Mouse (Mus musculus) C2C12 (cell line): Measurements from ENCODE around the gene Gm37240. TPM values are rescaled to one million over a fixed set of nuclear protein-coding genes. Genes with fewer than 3 reads are reported as not detected.
"Not testable (repeated sequence)": the region's sequence is repeated elsewhere in the genome, so short reads cannot be mapped to it uniquely, and the experiment has no call there.

Experiments used
- H3K27me3 ChIP-seq: one replicate; pipeline ENCODE4 v1.6.1; 2011; ENCODE audit not compliant: control insufficient read depth, insufficient read depth, insufficient read length
- H3K36me3 ChIP-seq: one replicate; pipeline ENCODE4 v1.6.1; 2011; ENCODE audit not compliant: control insufficient read depth, insufficient read depth
- H3K4me3 ChIP-seq: one replicate; pipeline ENCODE4 v1.5.1; 2011; ENCODE audit warnings: mild to moderate bottlenecking, control low read depth; ENCODE audit not compliant: poor library complexity, insufficient read depth, severe bottlenecking
- H3K79me2 ChIP-seq: one replicate; pipeline ENCODE4 v1.6.1; 2011; ENCODE audit not compliant: control insufficient read depth, insufficient read depth
- H3K79me3 ChIP-seq: one replicate; pipeline ENCODE4 v1.6.1; 2011; ENCODE audit warnings: low read depth, control low read depth
- H3ac ChIP-seq: one replicate; pipeline ENCODE3; 2011; ENCODE audit warnings: low read depth; ENCODE audit not compliant: control insufficient read depth, insufficient read length
- CEBPB ChIP-seq: IDR thresholded peaks from one replicate; pipeline ENCODE4 v1.6.1; 2011; ENCODE audit warnings: low read depth, mild to moderate bottlenecking, control low read depth, moderate library complexity
- CTCF ChIP-seq: IDR thresholded peaks from one replicate; pipeline ENCODE4 v1.5.1; 2011; ENCODE audit not compliant: control insufficient read depth, insufficient read depth, insufficient read length
- FOSL1 ChIP-seq: IDR thresholded peaks from one replicate; pipeline ENCODE4 v1.8.0; 2011; ENCODE audit warnings: mild to moderate bottlenecking, low read length; ENCODE audit not compliant: poor library complexity, insufficient read depth, severe bottlenecking
- MAX ChIP-seq: IDR thresholded peaks from one replicate; pipeline ENCODE4 v1.6.1; 2011; ENCODE audit warnings: mild to moderate bottlenecking, control low read depth
- MYOD1 ChIP-seq: IDR thresholded peaks from one replicate; pipeline ENCODE4 v1.6.1; 2011; ENCODE audit warnings: low read depth; ENCODE audit not compliant: control insufficient read depth, insufficient read length
- MYOG ChIP-seq: IDR thresholded peaks from one replicate; pipeline ENCODE4 v1.6.1; 2011; ENCODE audit not compliant: control insufficient read depth, insufficient read length; ENCODE audit errors: extremely low read depth
- USF1 ChIP-seq: IDR thresholded peaks from one replicate; pipeline ENCODE4 v1.6.1; 2011; ENCODE audit warnings: low read depth, mild to moderate bottlenecking, control low read depth, moderate library complexity
- polyA plus RNA-seq: library from polyadenylated mRNA; unstranded; fragments of >200 nt; fragmentation: generic; extraction: Trizol; gene quantifications from one replicate; pipeline ENCODE4 v1.2.1, GENCODE M21; 2012; ENCODE audit warnings: missing spikeins

Gene Gm37240
- polyA plus RNA-seq, 1 experiment: 7.3 TPM

DNA sequence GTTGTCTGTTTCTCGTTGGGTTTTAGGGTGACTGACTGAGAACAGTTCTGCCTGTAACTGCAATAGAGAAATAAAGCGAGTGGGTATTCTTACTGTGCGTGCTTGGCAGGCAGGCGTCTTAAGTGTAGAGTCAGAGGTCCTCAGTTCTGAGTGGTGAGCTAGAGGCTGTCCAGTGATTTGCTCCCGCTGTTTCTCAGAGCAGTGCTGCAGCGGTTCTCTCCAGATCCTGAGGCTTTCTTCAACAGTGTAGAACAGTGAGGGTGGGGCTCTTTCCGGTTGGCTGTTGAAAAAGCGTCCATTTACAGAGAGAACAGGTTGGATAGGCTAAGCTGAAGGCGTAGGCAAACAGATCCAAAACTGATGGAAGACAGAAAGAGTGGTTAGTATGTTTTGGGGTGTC lies 1012.0 kb downstream of the Gm37240 start:
- TF ChIP-seq MYOD1 (no peak), USF1 (no peak), MAX (no peak), CTCF (no peak), FOSL1 (no peak), MYOG (no peak), CEBPB (no peak)
- Histone ChIP-seq H3K27me3 (no peaks in the 10 kb centered on the region), H3K4me3 (no peak overlapping the region), H3K36me3 (no peaks in the 10 kb centered on the region), H3ac (no peak overlapping the region), H3K79me2 (no peaks in the 10 kb centered on the region), H3K79me3 (peaks cover 6% of the 10 kb centered on the region)

- no peak overlapping the region for H3K4me3 ChIP-seq
- no peak for TF ChIP-seq CTCF
- H3K27me3 ChIP-seq: no peaks in the 10 kb centered on the region
- no peak overlapping the region for H3ac ChIP-seq
- H3K79me2 ChIP-seq: no peaks in the 10 kb centered on the region
- H3K36me3 ChIP-seq: no peaks in the 10 kb centered on the region
- H3K79me3 ChIP-seq: no peaks in the 10 kb centered on the region
These were observed 1017.2 kb downstream of the Gm37240 start for GRCm38 (mm10) chr3:84870126-84870525.

DNA sequence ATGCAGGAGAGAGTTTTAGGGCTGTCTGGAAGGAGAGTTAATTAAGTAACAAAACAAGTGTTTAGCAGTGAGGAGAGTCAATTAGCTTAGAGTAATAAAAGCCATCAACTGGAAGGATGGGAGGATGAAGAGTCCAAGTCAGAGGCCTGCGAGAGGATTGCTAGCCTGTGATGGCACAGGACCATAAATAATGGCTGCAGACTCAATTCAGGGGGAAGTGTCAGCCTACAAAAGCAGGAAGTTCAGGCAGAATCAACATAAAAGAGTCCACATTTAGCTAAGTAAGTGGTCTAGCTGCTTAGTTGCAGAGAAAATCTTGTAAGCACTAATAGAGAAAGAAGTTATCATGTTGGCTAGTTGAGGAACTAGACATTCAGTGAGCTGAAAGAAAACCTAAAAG lies 1019.3 kb downstream of the Gm37240 start:
- no peak overlapping the region for H3K4me3 ChIP-seq
- H3K79me2 ChIP-seq: no peaks in the 10 kb centered on the region
- H3ac ChIP-seq: no peak overlapping the region
- H3K79me3 ChIP-seq: no peaks in the 10 kb centered on the region
- no peaks in the 10 kb centered on the region for H3K36me3 ChIP-seq
- no peaks in the 10 kb centered on the region for H3K27me3 ChIP-seq
- TF ChIP-seq CEBPB (no peak), MAX (no peak), FOSL1 (no peak), USF1 (no peak), CTCF (no peak), MYOG (no peak), MYOD1 (no peak)

DNA sequence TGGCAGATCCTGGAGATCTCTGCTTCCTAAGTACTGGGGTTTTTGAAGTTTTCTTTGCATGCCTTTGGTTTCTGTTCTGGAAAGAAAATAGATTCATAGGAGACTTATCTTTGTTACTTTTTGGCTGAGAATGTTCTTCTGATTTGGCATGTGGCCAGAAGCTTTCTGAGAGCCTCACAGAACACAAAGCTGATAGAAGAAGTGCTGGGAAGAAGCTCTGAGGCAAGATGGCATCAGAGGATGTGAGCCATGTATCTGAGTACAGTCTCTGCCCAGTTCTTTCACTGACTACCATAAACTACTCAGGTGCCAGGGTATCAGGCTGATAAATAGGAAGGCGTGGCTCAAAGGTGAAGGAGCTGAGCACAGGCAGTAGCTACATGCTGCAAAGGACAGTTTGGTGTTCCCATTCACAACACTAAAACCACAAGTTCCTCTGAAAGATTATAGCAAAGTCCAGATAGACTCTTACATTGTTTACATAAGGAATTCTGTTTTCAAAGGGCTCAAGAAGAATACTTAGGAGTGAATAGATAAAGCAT lies 1019.8 kb downstream of the Gm37240 start:
- TF ChIP-seq MYOG: no peak
- TF ChIP-seq FOSL1: no peak
- TF ChIP-seq CTCF: no peak
- TF ChIP-seq USF1: no peak
- no peak for TF ChIP-seq CEBPB
- TF ChIP-seq MAX: no peak
- H3K36me3 ChIP-seq: no peaks in the 10 kb centered on the region
- peaks cover 1% of the 10 kb centered on the region for H3K79me3 ChIP-seq
- no peaks in the 10 kb centered on the region for H3K79me2 ChIP-seq
- no peaks in the 10 kb centered on the region for H3K27me3 ChIP-seq
- no peak overlapping the region for H3K4me3 ChIP-seq
- H3ac ChIP-seq: no peak overlapping the region

DNA sequence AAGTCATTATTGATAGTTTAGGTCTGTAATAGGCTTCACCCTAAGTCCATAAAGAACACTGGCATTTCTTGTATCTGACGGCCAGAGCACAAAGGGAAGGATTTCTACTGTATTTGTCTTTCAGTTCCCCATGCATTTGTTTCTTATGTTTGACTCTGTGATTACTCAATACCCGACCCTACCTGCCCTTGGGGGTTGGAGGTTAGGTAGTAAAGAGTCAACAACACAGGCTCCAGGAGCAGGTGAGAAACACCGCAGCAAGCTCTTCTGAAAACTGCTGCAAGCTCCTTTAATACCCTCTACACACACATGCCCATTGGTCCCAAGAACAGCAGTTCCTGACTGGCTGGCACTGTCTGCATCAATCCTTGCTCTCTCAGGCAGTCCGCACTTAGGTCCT lies 1020.5 kb downstream of the Gm37240 start:
- no peak overlapping the region for H3ac ChIP-seq
- TF ChIP-seq FOSL1 (no peak), USF1 (no peak), MYOG (no peak), MYOD1 (no peak), CTCF (no peak), MAX (no peak), CEBPB (no peak)
- no peaks in the 10 kb centered on the region for H3K36me3 ChIP-seq
- H3K79me2 ChIP-seq: no peaks in the 10 kb centered on the region
- no peak overlapping the region for H3K4me3 ChIP-seq
- H3K79me3 ChIP-seq: peaks cover 2% of the 10 kb centered on the region
- no peaks in the 10 kb centered on the region for H3K27me3 ChIP-seq

- Histone ChIP-seq H3ac (no peak overlapping the region), H3K4me3 (no peak overlapping the region), H3K36me3 (no peaks in the 10 kb centered on the region), H3K27me3 (no peaks in the 10 kb centered on the region), H3K79me2 (peaks cover 6% of the 10 kb centered on the region), H3K79me3 (peaks cover 5% of the 10 kb centered on the region)
- TF ChIP-seq MYOG (no peak), MYOD1 (no peak), CEBPB (no peak), MAX (no peak), CTCF (no peak), USF1 (no peak), FOSL1 (no peak)
These were observed 1021.6 kb downstream of the Gm37240 start for GRCm38 (mm10) chr3:84865684-84866083.

- not testable (repeated sequence) for H3K4me3 ChIP-seq, H3K36me3 ChIP-seq, H3ac ChIP-seq, H3K27me3 ChIP-seq
- Histone ChIP-seq H3K79me2 (peaks cover 26% of the 10 kb centered on the region), H3K79me3 (peaks cover 17% of the 10 kb centered on the region)
These were observed 1025.5 kb downstream of the Gm37240 start for GRCm38 (mm10) chr3:84861817-84862216.
